Comparison of ENCODE assay signal across 8 mouse cellular contexts in genomic region chr5:104459706-104460455, GRCm38 (mm10). TPM values are rescaled to one million over a fixed set of nuclear protein-coding genes. Genes with fewer than 3 reads are reported as not detected.
DNase-seq lines count a peak whose midpoint lies in the region; ATAC-seq lines count a peak whose summit lies in the region.

No protein-coding gene starts in this region.

- peak overlapping the region; percentile 63 for H3K4me2 ChIP-seq in limb, embryonic 12.5 days
- peak overlapping the region; percentile 75 for H3K4me2 ChIP-seq in midbrain, embryonic 11.5 days
- peak overlapping the region; percentile 76 for H3K4me2 ChIP-seq in stomach, embryonic 15.5 days

- peak overlapping the region; percentile 80 for H3K4me3 ChIP-seq in embryonic facial prominence, embryonic 10.5 days
- H3K4me3 ChIP-seq in limb, embryonic 12.5 days (replicated peaks): peak overlapping the region; percentile 86
- peak overlapping the region; percentile 68 for H3K4me3 ChIP-seq in midbrain, embryonic 11.5 days (ENCODE audit: low read depth, low read length)
- H3K4me3 ChIP-seq in stomach, embryonic 15.5 days (replicated peaks): peak overlapping the region; percentile 90

- ATAC-seq in limb, embryonic 12.5 days (ENCODE audit: insufficient number of reproducible peaks, insufficient read depth, low FRiP score, low TSS enrichment, low read depth): peak; percentile 69
- ATAC-seq in midbrain, embryonic 11.5 days (ENCODE audit: low FRiP score): peak; percentile 86
- peak; percentile 48; the same call in 1 of the 2 replicates for ATAC-seq in stomach, embryonic 15.5 days (ENCODE audit: insufficient read depth, low FRiP score, low read depth)

- DNase-seq in layer of hippocampus, adult 11-12 months (ENCODE audit: low spot score): peak; percentile 71
- DNase-seq in layer of hippocampus, adult 9-10 months (ENCODE audit: low spot score): no peak
- peak; percentile 78 for DNase-seq in embryonic facial prominence, embryonic 10.5 days (ENCODE audit: low spot score)
- peak; percentile 69 to 70 for DNase-seq in heart, adult 18-20 months
- DNase-seq in kidney, adult 11 months: peak; percentile 69
- peak; percentile 97 for DNase-seq in midbrain, embryonic 11.5 days (ENCODE audit: low spot score, missing footprints)

- H3K27ac ChIP-seq in embryonic facial prominence, embryonic 10.5 days (replicated peaks): peak overlapping the region; percentile 98
- H3K27ac ChIP-seq in limb, embryonic 12.5 days: peak overlapping the region; percentile 98
- H3K27ac ChIP-seq in midbrain, embryonic 11.5 days (ENCODE audit: low read depth, low read length): peak overlapping the region; percentile 69
- H3K27ac ChIP-seq in stomach, embryonic 15.5 days: peak overlapping the region; percentile 95

- H3K36me3 ChIP-seq in embryonic facial prominence, embryonic 10.5 days (replicated peaks): peaks cover 38% of the 10 kb centered on the region
- peaks cover 30% of the 10 kb centered on the region for H3K36me3 ChIP-seq in limb, embryonic 12.5 days
- H3K36me3 ChIP-seq in midbrain, embryonic 11.5 days (ENCODE audit: control insufficient read depth, insufficient read depth, low read length): no peaks in the 10 kb centered on the region
- H3K36me3 ChIP-seq in stomach, embryonic 15.5 days: 0 out of 2 replicates have a peak, but pooled peaks cover 4% of the 10 kb centered on the region

- H3K9ac ChIP-seq in limb, embryonic 12.5 days (replicated peaks): peak overlapping the region; percentile 98
- peak overlapping the region; percentile 96 for H3K9ac ChIP-seq in midbrain, embryonic 11.5 days (ENCODE audit: low read length)
- peak overlapping the region; percentile 91 for H3K9ac ChIP-seq in stomach, embryonic 15.5 days

- H3K4me1 ChIP-seq in embryonic facial prominence, embryonic 10.5 days: peaks cover 25% of the 10 kb centered on the region
- H3K4me1 ChIP-seq in limb, embryonic 12.5 days (replicated peaks): peaks cover 13% of the 10 kb centered on the region
- 0 out of 2 replicates have a peak, but pooled peaks cover 2% of the 10 kb centered on the region for H3K4me1 ChIP-seq in midbrain, embryonic 11.5 days (ENCODE audit: control insufficient read depth, insufficient read depth, low read length)
- peaks cover 3% of the 10 kb centered on the region; the same call in 1 of the 2 replicates for H3K4me1 ChIP-seq in stomach, embryonic 15.5 days

- under 1% methylated on average over 82 of the region's 82 CpGs for WGBS in embryonic facial prominence, embryonic 10.5 days
- WGBS in limb, embryonic 12.5 days: under 1% methylated on average over 81 of the region's 82 CpGs
- WGBS in midbrain, embryonic 11.5 days: under 1% methylated on average over 80 of the region's 82 CpGs
- under 1% methylated on average over 62 of the region's 82 CpGs for WGBS in stomach, embryonic 15.5 days

- H3K27me3 ChIP-seq in embryonic facial prominence, embryonic 10.5 days (replicated peaks; ENCODE audit: low read depth, poor library complexity, severe bottlenecking): no peaks in the 10 kb centered on the region
- no peaks in the 10 kb centered on the region for H3K27me3 ChIP-seq in limb, embryonic 12.5 days
- no peaks in the 10 kb centered on the region for H3K27me3 ChIP-seq in midbrain, embryonic 11.5 days (ENCODE audit: control insufficient read depth, insufficient read depth, low read length)
- H3K27me3 ChIP-seq in stomach, embryonic 15.5 days (replicated peaks): no peaks in the 10 kb centered on the region

- peaks cover 13% of the 10 kb centered on the region; the same call in 1 of the 2 replicates for H3K9me3 ChIP-seq in embryonic facial prominence, embryonic 10.5 days
- 0 out of 2 replicates have a peak, but pooled peaks cover 14% of the 10 kb centered on the region for H3K9me3 ChIP-seq in limb, embryonic 12.5 days
- H3K9me3 ChIP-seq in midbrain, embryonic 11.5 days (ENCODE audit: control insufficient read depth, low read length): no peaks in the 10 kb centered on the region
- H3K9me3 ChIP-seq in stomach, embryonic 15.5 days: no peaks in the 10 kb centered on the region

RNA-seq across cellular contexts. Expression of gene Pkd2, which starts 0.6 kb away (rescaled TPM):
- 10.3 and 10.5 TPM in 2 replicates for polyA plus RNA-seq in embryonic facial prominence, embryonic 10.5 days (2016; fragmentation: Nextera tagmentation; extraction: Ambion mirVana)
- total RNA-seq in heart, adult 18-20 months (2021): 10 to 100 TPM; 17.7 to 18.9 TPM
- polyA plus RNA-seq in limb, embryonic 12.5 days (2016; fragmentation: Nextera tagmentation; extraction: Ambion mirVana): 30.7 and 32.8 TPM in 2 replicates
- polyA plus RNA-seq in midbrain, embryonic 11.5 days (2014; fragmentation: Nextera tagmentation; extraction: Ambion mirVana): 10.3 and 11.2 TPM in 2 replicates
- 14.9 and 16.2 TPM in 2 replicates for polyA plus RNA-seq in stomach, embryonic 15.5 days (2015; fragmentation: Nextera tagmentation; extraction: Ambion mirVana)

RNA-seq across cellular contexts. Expression of gene Spp1, which starts 25.0 kb away (rescaled TPM):
- polyA plus RNA-seq in embryonic facial prominence, embryonic 10.5 days (2016; fragmentation: Nextera tagmentation; extraction: Ambion mirVana): 6.0 and 6.5 TPM in 2 replicates
- total RNA-seq in heart, adult 18-20 months (2021): under 1 TPM in 1 of 2 experiments, not detected in 1; 0.75 TPM
- polyA plus RNA-seq in limb, embryonic 12.5 days (2016; fragmentation: Nextera tagmentation; extraction: Ambion mirVana): 5.3 and 5.5 TPM in 2 replicates
- polyA plus RNA-seq in midbrain, embryonic 11.5 days (2014; fragmentation: Nextera tagmentation; extraction: Ambion mirVana): 6.8 and 8.2 TPM in 2 replicates
- polyA plus RNA-seq in stomach, embryonic 15.5 days (2015; fragmentation: Nextera tagmentation; extraction: Ambion mirVana): 179 and 274 TPM in 2 replicates

RNA-seq across cellular contexts. Expression of gene BC005561, which starts 48.3 kb away (rescaled TPM):
- 12.9 and 13.3 TPM in 2 replicates for polyA plus RNA-seq in embryonic facial prominence, embryonic 10.5 days (2016; fragmentation: Nextera tagmentation; extraction: Ambion mirVana)
- total RNA-seq in heart, adult 18-20 months (2021): 1 to 10 TPM; 3.4 to 4.0 TPM
- polyA plus RNA-seq in limb, embryonic 12.5 days (2016; fragmentation: Nextera tagmentation; extraction: Ambion mirVana): 17.9 and 18.1 TPM in 2 replicates
- polyA plus RNA-seq in midbrain, embryonic 11.5 days (2014; fragmentation: Nextera tagmentation; extraction: Ambion mirVana): 16.6 and 17.6 TPM in 2 replicates
- 12.0 and 12.2 TPM in 2 replicates for polyA plus RNA-seq in stomach, embryonic 15.5 days (2015; fragmentation: Nextera tagmentation; extraction: Ambion mirVana)

Comparison
In these comparisons a context has a peak if more than half of its experiments do, and no peak if none do; other contexts are left out.
1. RNA of gene Spp1, which starts 25.0 kb away (polyA plus RNA-seq): 179 to 274 TPM in stomach, embryonic 15.5 days; 6.8 to 8.2 TPM in midbrain, embryonic 11.5 days, 6.0 to 6.5 TPM in embryonic facial prominence, embryonic 10.5 days and 5.3 to 5.5 TPM in limb, embryonic 12.5 days; every median in the first group is over 10 times any median in the second.
2. Peak in every context shown above with its lines, with median percentiles within 50 percentile points of each other: H3K27ac ChIP-seq, H3K4me3 ChIP-seq, ATAC-seq, H3K4me2 ChIP-seq and H3K9ac ChIP-seq.